Mouse (Mus musculus) stomach, postnatal 0 days (tissue): ENCODE results near the gene Akr1e1. TPM values are rescaled to one million over a fixed set of nuclear protein-coding genes. Genes with fewer than 3 reads are reported as not detected.

Source experiments
- ATAC-seq: fragments of 200-750 bp; cut with Nextera tagmentation; 2 replicates; pipeline ENCODE4 v1.8.0; 2017; ENCODE audit not compliant: low FRiP score, low TSS enrichment
- DNase-seq: peaks from one replicate; pipeline ENCODE4 v3.0.0-alpha.2; 2016; ENCODE audit warnings: low spot score
- H3K27ac ChIP-seq: fragments of 300-500 bp; sonication (generic); replicated peaks from 2 replicates; pipeline ENCODE4 v1.5.1; 2014; ENCODE audit warnings: mild to moderate bottlenecking, control low read depth
- H3K27me3 ChIP-seq: fragments of 300-500 bp; sonication (generic); 2 replicates; pipeline ENCODE4 v1.6.1; 2014; ENCODE audit warnings: low read length; ENCODE audit not compliant: control insufficient read depth, insufficient read depth
- H3K36me3 ChIP-seq: fragments of 300-500 bp; sonication (generic); 2 replicates; pipeline ENCODE4 v1.6.1; 2014; ENCODE audit warnings: low read length, mixed read lengths; ENCODE audit not compliant: control insufficient read depth, insufficient read depth
- H3K4me1 ChIP-seq: fragments of 300-500 bp; sonication (generic); replicated peaks from 2 replicates; pipeline ENCODE4 v1.6.1; 2014; ENCODE audit warnings: antibody characterized with exemption; ENCODE audit not compliant: control insufficient read depth, insufficient read depth
- H3K4me2 ChIP-seq: fragments of 300-500 bp; sonication (generic); replicated peaks from 2 replicates; pipeline ENCODE4 v1.6.1; 2014; ENCODE audit warnings: low read depth, mild to moderate bottlenecking, control low read depth, moderate library complexity
- H3K4me3 ChIP-seq: fragments of 300-500 bp; sonication (generic); 2 replicates; pipeline ENCODE4 v1.5.1; 2014; ENCODE audit warnings: low read depth, low read length, control low read depth
- H3K9ac ChIP-seq: fragments of 300-500 bp; sonication (generic); 2 replicates; pipeline ENCODE4 v1.6.1; 2014; ENCODE audit warnings: mild to moderate bottlenecking, low read length, control low read depth, mixed read lengths
- H3K9me3 ChIP-seq: fragments of 300-500 bp; sonication (generic); 2 replicates; pipeline ENCODE4 v1.6.1; 2016; ENCODE audit warnings: low read length; ENCODE audit not compliant: control insufficient read depth
- CTCF ChIP-seq: IDR thresholded peaks from 2 replicates; pipeline ENCODE4 v1.5.1; 2016; ENCODE audit warnings: antibody characterized with exemption, low read depth, mild to moderate bottlenecking, moderate library complexity
- EP300 ChIP-seq: optimal IDR thresholded peaks from 2 replicates; pipeline ENCODE3; 2016; ENCODE audit warnings: antibody characterized with exemption
- WGBS: fragments of 180-500 bp; shearing (Covaris S2); extraction: QIAGEN DNeasy Blood & Tissue Kit; methylation state at CpG from one replicate; pipeline ENCODE4 v1.1.7; 2014; 5-methylcytosine and 5-hydroxymethylcytosine counted together
- polyA plus RNA-seq: library from polyadenylated mRNA; unstranded; fragments of >200 nt; fragmentation: Nextera tagmentation; extraction: Ambion mirVana; gene quantifications from 2 replicates; pipeline ENCODE4 v1.2.1, GENCODE M21; 2015

The Akr1e1 gene
- polyA plus RNA-seq, 1 experiment from 2014 or later = 28.3 TPM

GRCm38 (mm10) chr13:4560500-4560899, 48.5 kb downstream of the Akr1e1 start:
- Histone ChIP-seq H3K36me3 (no peaks in the 10 kb centered on the region), H3K4me3 (no peak overlapping the region), H3K9ac (no peak overlapping the region), H3K27me3 (no peaks in the 10 kb centered on the region), H3K4me2 (no peak overlapping the region), H3K4me1 (no peaks in the 10 kb centered on the region), H3K9me3 (no peaks in the 10 kb centered on the region), H3K27ac (no peak overlapping the region)
- no peak for DNase-seq
- TF ChIP-seq CTCF (no peak), EP300 (no peak)
- no peak for ATAC-seq

GRCm38 (mm10) chr13:4559143-4559542, 49.8 kb downstream of the Akr1e1 start:
- no peaks in the 10 kb centered on the region for H3K9me3 ChIP-seq
- no peak overlapping the region for H3K27ac ChIP-seq
- H3K36me3 ChIP-seq = no peaks in the 10 kb centered on the region
- no peak overlapping the region for H3K4me2 ChIP-seq
- H3K4me1 ChIP-seq = no peaks in the 10 kb centered on the region
- DNase-seq (no peak), ATAC-seq (no peak)
- no peak overlapping the region for H3K9ac ChIP-seq
- 55% methylated on average over 1 of the region's 1 CpGs for WGBS
- H3K4me3 ChIP-seq = no peak overlapping the region
- H3K27me3 ChIP-seq = no peaks in the 10 kb centered on the region
- TF ChIP-seq EP300 (no peak), CTCF (no peak)

Other genes with a start within 250 kb of the Akr1e1 start
- gene Akr1c6, start 174.9 kb downstream of the Akr1e1 start, polyA plus RNA-seq = 0.08 TPM in 1 of 2 replicates, not detected in the other
- not detected in 2 replicates for gene Akr1c20, start 85.8 kb downstream of the Akr1e1 start, polyA plus RNA-seq
- 0.08 TPM in 1 of 2 replicates, not detected in the other for gene Akr1c21, start 35.1 kb downstream of the Akr1e1 start, polyA plus RNA-seq